Mouse (Mus musculus) telencephalon, adult 2 months (tissue): ENCODE measurements around the gene Uqcrc2.

ENCODE experiments used
- DNase-seq: peaks from one replicate; pipeline ENCODE4 v3.0.0-alpha.2; 2011; ENCODE audit warnings: low read depth, low spot score

The Uqcrc2 gene

GRCm38 (mm10) chr7:120685227-120685626 is 50.3 kb downstream of the Uqcrc2 start:
- no peak for DNase-seq

DNA sequence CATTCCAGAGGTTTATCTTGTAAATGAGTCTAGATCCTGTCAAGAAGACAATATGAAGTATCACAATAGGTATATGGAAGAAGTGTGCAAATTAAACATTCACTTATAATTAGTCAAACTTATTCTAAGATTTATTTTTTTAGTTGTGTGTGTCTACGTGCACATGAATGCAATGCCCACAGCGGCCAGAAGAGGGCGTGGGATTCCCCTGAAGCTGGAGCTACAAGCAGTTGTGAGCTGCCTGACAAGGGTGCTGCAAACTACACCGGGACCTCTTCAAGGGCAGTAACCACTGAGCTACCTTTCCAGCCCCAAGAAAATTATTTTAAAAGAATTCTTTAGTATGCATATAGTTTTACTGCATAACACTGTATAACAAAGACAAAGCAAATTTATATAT is 55.7 kb downstream of the Uqcrc2 start:
- no peak for DNase-seq

GRCm38 (mm10) chr7:120693831-120694375 is 58.9 kb downstream of the Uqcrc2 start:
- DNase-seq: no peak

GRCm38 (mm10) chr7:120695196-120695595 is 60.2 kb downstream of the Uqcrc2 start:
- no peak for DNase-seq

DNA sequence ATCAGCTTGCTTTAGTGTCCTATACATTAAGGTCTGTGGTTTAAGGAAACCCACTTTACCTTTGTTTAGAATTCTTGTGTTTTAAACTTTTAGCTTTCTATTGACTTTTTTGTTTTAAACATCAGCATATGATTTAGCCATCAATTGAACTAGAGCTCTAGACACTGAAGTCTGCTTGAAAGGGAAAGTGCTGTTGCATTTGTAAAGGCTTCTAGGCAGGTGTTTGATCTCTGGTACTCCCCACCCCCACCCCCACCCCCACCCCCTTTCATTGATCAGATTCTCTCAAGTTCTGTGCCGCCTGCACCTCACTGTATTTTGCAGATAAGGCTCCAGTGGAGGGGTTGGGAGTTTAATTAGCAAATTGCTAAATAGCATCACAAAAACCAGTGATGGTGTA is 60.7 kb downstream of the Uqcrc2 start:
- DNase-seq: no peak

- DNase-seq: no peak
Measured at GRCm38 (mm10) chr7:120696331-120696730, 61.4 kb downstream of the Uqcrc2 start.

GRCm38 (mm10) chr7:120699586-120699985 is 64.6 kb downstream of the Uqcrc2 start:
- DNase-seq: no peak

DNA sequence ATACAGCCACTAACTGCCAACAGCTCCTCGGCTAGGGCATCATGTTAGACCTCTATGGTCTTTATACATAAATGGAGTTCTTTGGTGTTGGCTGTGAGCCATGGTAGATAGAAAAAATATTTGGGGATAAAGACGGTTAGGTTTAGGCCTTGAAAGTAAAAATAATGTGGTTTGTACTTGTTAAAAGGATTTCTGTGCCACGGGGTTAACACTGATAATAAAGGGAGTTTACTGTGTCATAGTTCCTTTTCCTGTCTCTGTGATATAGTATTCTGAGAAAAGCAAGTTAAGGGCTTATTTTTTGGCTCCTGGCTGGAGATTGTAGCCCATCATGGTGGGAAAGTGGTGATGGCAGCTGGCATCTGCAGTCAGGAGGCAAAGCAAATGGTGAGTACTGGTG is 68.9 kb downstream of the Uqcrc2 start:
- DNase-seq: no peak
